Mouse (Mus musculus) testis, adult 2 months (tissue): ENCODE results near the gene Pak7. TPM values are rescaled to one million over a fixed set of nuclear protein-coding genes. Genes with fewer than 3 reads are reported as not detected.
"Not testable (repeated sequence)": the region's sequence is repeated elsewhere in the genome, so short reads cannot be mapped to it uniquely, and the experiment has no call there.

Source experiments
- H3K27ac ChIP-seq: fragments of 200-500 bp; 2 replicates; pipeline ENCODE4 v1.5.1; 2012; ENCODE audit warnings: low read depth, low read length; ENCODE audit not compliant: control insufficient read depth, insufficient read depth
- H3K27me3 ChIP-seq: fragments of 200-500 bp; 2 replicates; pipeline ENCODE4 v1.6.1; 2012; ENCODE audit warnings: mild to moderate bottlenecking, low read length, moderate library complexity; ENCODE audit not compliant: control insufficient read depth, insufficient read depth
- H3K36me3 ChIP-seq: fragments of 200-500 bp; 2 replicates; pipeline ENCODE4 v1.6.1; 2012; ENCODE audit warnings: mild to moderate bottlenecking, low read length; ENCODE audit not compliant: control insufficient read depth, insufficient read depth
- H3K4me1 ChIP-seq: fragments of 200-500 bp; 2 replicates; pipeline ENCODE4 v1.6.1; 2012; ENCODE audit warnings: low read length; ENCODE audit not compliant: control insufficient read depth, insufficient read depth
- H3K4me3 ChIP-seq: fragments of 200-500 bp; 2 replicates; pipeline ENCODE4 v1.5.1; 2012; ENCODE audit warnings: low read depth, mild to moderate bottlenecking, low read length, moderate library complexity, mixed read lengths; ENCODE audit not compliant: control insufficient read depth
- CTCF ChIP-seq: fragments of 200-500 bp; IDR thresholded peaks from 2 replicates; pipeline ENCODE4 v1.5.1; 2012; ENCODE audit warnings: low read depth, mild to moderate bottlenecking, inconsistent platforms, low read length, moderate library complexity; ENCODE audit not compliant: control insufficient read depth, insufficient read depth, insufficient replicate concordance
- POLR2A ChIP-seq: fragments of 200-500 bp; IDR thresholded peaks from 2 replicates; pipeline ENCODE4 v1.6.1; 2012; ENCODE audit warnings: low read depth, mild to moderate bottlenecking, inconsistent platforms, low read length, moderate library complexity; ENCODE audit not compliant: control insufficient read depth
- polyA plus RNA-seq: library from polyadenylated mRNA; depleted of rRNA; stranded (reverse); fragments of >200 nt; gene quantifications from 2 replicates; pipeline ENCODE4 v1.2.3, GENCODE M21; 2012

The Pak7 gene
- polyA plus RNA-seq, 1 experiment: 0.14 TPM

GRCm38 (mm10) chr2:136351393-136352096, 36.2 kb downstream of the Pak7 start:
- H3K36me3 ChIP-seq: no peaks in the 10 kb centered on the region
- H3K4me1 ChIP-seq: no peaks in the 10 kb centered on the region
- H3K4me3 ChIP-seq: no peak overlapping the region

GRCm38 (mm10) chr2:136350459-136350858, 37.3 kb downstream of the Pak7 start:
- Histone ChIP-seq H3K27ac (no peak overlapping the region), H3K4me3 (no peak overlapping the region), H3K4me1 (no peaks in the 10 kb centered on the region), H3K27me3 (no peaks in the 10 kb centered on the region), H3K36me3 (no peaks in the 10 kb centered on the region)
- TF ChIP-seq CTCF: no peak
- TF ChIP-seq POLR2A: no peak

More at GRCm38 (mm10) chr2:136351393-136352096, 36.2 kb downstream of the Pak7 start:
- TF ChIP-seq POLR2A: no peak
- no peak for TF ChIP-seq CTCF
- Histone ChIP-seq H3K27ac (no peak overlapping the region), H3K27me3 (no peaks in the 10 kb centered on the region)

GRCm38 (mm10) chr2:136349671-136350275, 38.0 kb downstream of the Pak7 start:
- H3K36me3 ChIP-seq: no peaks in the 10 kb centered on the region
- no peaks in the 10 kb centered on the region for H3K27me3 ChIP-seq
- no peak overlapping the region for H3K4me3 ChIP-seq
- no peaks in the 10 kb centered on the region for H3K4me1 ChIP-seq
- no peak for TF ChIP-seq CTCF
- TF ChIP-seq POLR2A: no peak
- no peak overlapping the region for H3K27ac ChIP-seq

- H3K27ac ChIP-seq: not testable (repeated sequence)
These were observed 43.5 kb downstream of the Pak7 start for GRCm38 (mm10) chr2:136344240-136344780.

GRCm38 (mm10) chr2:136329974-136330373, 57.8 kb downstream of the Pak7 start:
- Histone ChIP-seq H3K4me3 (no peak overlapping the region), H3K4me1 (no peaks in the 10 kb centered on the region), H3K27ac (no peak overlapping the region), H3K27me3 (no peaks in the 10 kb centered on the region), H3K36me3 (no peaks in the 10 kb centered on the region)
- TF ChIP-seq CTCF (no peak), POLR2A (no peak)

More at GRCm38 (mm10) chr2:136344240-136344780, 43.5 kb downstream of the Pak7 start:
- H3K27me3 ChIP-seq, H3K36me3 ChIP-seq, H3K4me3 ChIP-seq, H3K4me1 ChIP-seq: not testable (repeated sequence)

GRCm38 (mm10) chr2:136325646-136326045, 62.1 kb downstream of the Pak7 start:
- H3K4me3 ChIP-seq: no peak overlapping the region
- H3K27ac ChIP-seq: no peak overlapping the region
- H3K27me3 ChIP-seq: no peaks in the 10 kb centered on the region
- no peaks in the 10 kb centered on the region for H3K4me1 ChIP-seq
- H3K36me3 ChIP-seq: no peaks in the 10 kb centered on the region
- TF ChIP-seq POLR2A (no peak), CTCF (no peak)

- Histone ChIP-seq H3K36me3 (no peaks in the 10 kb centered on the region), H3K27me3 (no peaks in the 10 kb centered on the region), H3K27ac (no peak overlapping the region), H3K4me3 (no peak overlapping the region), H3K4me1 (no peaks in the 10 kb centered on the region)
- TF ChIP-seq POLR2A (no peak), CTCF (no peak)
These were observed 78.5 kb downstream of the Pak7 start for GRCm38 (mm10) chr2:136309313-136309712.
